Mouse (Mus musculus) left cerebral cortex, adult 2 months (tissue): ENCODE data around the gene Ppl. TPM values are rescaled to one million over a fixed set of nuclear protein-coding genes. Genes with fewer than 3 reads are reported as not detected.

Experiments used
- DNase-seq, 2 experiments: peaks; one replicate each; pipeline ENCODE4 v3.0.0; 2021 to 2022; ENCODE audit warnings: low spot score in 2 of 2, mixed read lengths in 1 of 2; ENCODE audit errors: extremely low spot score in 1 of 2
- H3K27ac ChIP-seq: fragments of 200-600 bp; 2 replicates; pipeline ENCODE4 v1.8.1; 2022
- H3K4me3 ChIP-seq: fragments of 200-600 bp; 2 replicates; pipeline ENCODE4 v1.8.1; 2022
- CTCF ChIP-seq: fragments of 200-600 bp; IDR thresholded peaks from 2 replicates; pipeline ENCODE4 v1.8.1; 2022; ENCODE audit warnings: antibody characterized with exemption, mild to moderate bottlenecking, moderate library complexity
- intact Hi-C: fragments of 180-260 bp; cut with DNase I; formaldehyde crosslinking; loops from one replicate; pipeline ENCODE4 v1.15.1; 2025
- total RNA-seq, 2 experiments: library from RNA; stranded (reverse); gene quantifications; 2 replicates each; pipeline ENCODE4 v1.2.3; 2021

Ppl gene
- total RNA-seq, 2 experiments from 2014 or later, result 1.00 to 1.4 TPM

GRCm38 (mm10) chr16:5146367-5147036 lies 14.3 kb upstream of the Ppl start:
- TF ChIP-seq CTCF, result no peak; the same call in 1 of the 2 replicates
- intact Hi-C loops, result loop anchor here (5.0 to 10.0 kb wide), 3 partner anchors 64 to 452 kb away; no protein-coding TSS in a partner anchor

GRCm38 (mm10) chr16:5145570-5145969 lies 13.3 kb upstream of the Ppl start:
- Histone ChIP-seq H3K4me3 (no peak overlapping the region), H3K27ac (no peak overlapping the region)
- DNase-seq, result peak; percentile 70 to 74
- TF ChIP-seq CTCF, result peak; percentile 86
- intact Hi-C loops, result loop anchor here (1.0 to 10.0 kb wide), 4 partner anchors 63 to 451 kb away; no protein-coding TSS in a partner anchor

More at GRCm38 (mm10) chr16:5146367-5147036, 14.3 kb upstream of the Ppl start:
- DNase-seq, result peak; percentile 31 to 55
- Histone ChIP-seq H3K4me3 (peak overlapping the region; percentile 35), H3K27ac (no peak overlapping the region)

GRCm38 (mm10) chr16:5139741-5140140 lies 7.5 kb upstream of the Ppl start:
- intact Hi-C loops, result loop anchor here (10.0 kb wide), 1 partner anchor 445 kb away; no protein-coding TSS in a partner anchor
- H3K27ac ChIP-seq, result no peak overlapping the region
- TF ChIP-seq CTCF, result no peak
- no peak overlapping the region for H3K4me3 ChIP-seq
- DNase-seq, result no peak

- H3K4me3 ChIP-seq, result no peak overlapping the region
- no peak for TF ChIP-seq CTCF
- no peak for DNase-seq
- no peak overlapping the region for H3K27ac ChIP-seq
- intact Hi-C loops, result no loop called here
Measured at GRCm38 (mm10) chr16:5137006-5137540, 4.9 kb upstream of the Ppl start.

- intact Hi-C loops, result no loop called here
- Histone ChIP-seq H3K27ac (no peak overlapping the region), H3K4me3 (no peak overlapping the region)
- TF ChIP-seq CTCF, result no peak
- no peak for DNase-seq
Measured at GRCm38 (mm10) chr16:5136505-5136904, 4.3 kb upstream of the Ppl start.

GRCm38 (mm10) chr16:5135551-5136261 lies 3.5 kb upstream of the Ppl start:
- TF ChIP-seq CTCF, result no peak
- no peak overlapping the region for H3K4me3 ChIP-seq
- no peak overlapping the region for H3K27ac ChIP-seq
- intact Hi-C loops, result no loop called here
- DNase-seq, result no peak

GRCm38 (mm10) chr16:5134623-5135330 lies 2.6 kb upstream of the Ppl start:
- Histone ChIP-seq H3K27ac (no peak overlapping the region), H3K4me3 (no peak overlapping the region)
- TF ChIP-seq CTCF, result no peak
- intact Hi-C loops, result no loop called here
- peak; percentile 48 to 54 for DNase-seq

- intact Hi-C loops, result no loop called here
- no peak for TF ChIP-seq CTCF
- no peak overlapping the region for H3K27ac ChIP-seq
- DNase-seq, result no peak
- H3K4me3 ChIP-seq, result peak overlapping the region; percentile 49; the same call in 1 of the 2 replicates
Measured at GRCm38 (mm10) chr16:5131251-5131922, 834 bp downstream of the Ppl start.

- no peak overlapping the region for H3K4me3 ChIP-seq
- no peak for TF ChIP-seq CTCF
- intact Hi-C loops, result no loop called here
- no peak for DNase-seq
- no peak overlapping the region for H3K27ac ChIP-seq
Measured at GRCm38 (mm10) chr16:5130766-5131165, 1.5 kb downstream of the Ppl start.

- H3K4me3 ChIP-seq, result no peak overlapping the region
- intact Hi-C loops, result no loop called here
- no peak overlapping the region for H3K27ac ChIP-seq
- no peak for DNase-seq
- no peak for TF ChIP-seq CTCF
Measured at GRCm38 (mm10) chr16:5130196-5130595, 2.0 kb downstream of the Ppl start.

- H3K27ac ChIP-seq, result no peak overlapping the region
- TF ChIP-seq CTCF, result no peak
- DNase-seq, result no peak
- intact Hi-C loops, result no loop called here
- H3K4me3 ChIP-seq, result no peak overlapping the region
Measured at GRCm38 (mm10) chr16:5123476-5123875, 8.7 kb downstream of the Ppl start.
